Comparison of ENCODE assay signal across 8 mouse cellular contexts in the genomic region with DNA sequence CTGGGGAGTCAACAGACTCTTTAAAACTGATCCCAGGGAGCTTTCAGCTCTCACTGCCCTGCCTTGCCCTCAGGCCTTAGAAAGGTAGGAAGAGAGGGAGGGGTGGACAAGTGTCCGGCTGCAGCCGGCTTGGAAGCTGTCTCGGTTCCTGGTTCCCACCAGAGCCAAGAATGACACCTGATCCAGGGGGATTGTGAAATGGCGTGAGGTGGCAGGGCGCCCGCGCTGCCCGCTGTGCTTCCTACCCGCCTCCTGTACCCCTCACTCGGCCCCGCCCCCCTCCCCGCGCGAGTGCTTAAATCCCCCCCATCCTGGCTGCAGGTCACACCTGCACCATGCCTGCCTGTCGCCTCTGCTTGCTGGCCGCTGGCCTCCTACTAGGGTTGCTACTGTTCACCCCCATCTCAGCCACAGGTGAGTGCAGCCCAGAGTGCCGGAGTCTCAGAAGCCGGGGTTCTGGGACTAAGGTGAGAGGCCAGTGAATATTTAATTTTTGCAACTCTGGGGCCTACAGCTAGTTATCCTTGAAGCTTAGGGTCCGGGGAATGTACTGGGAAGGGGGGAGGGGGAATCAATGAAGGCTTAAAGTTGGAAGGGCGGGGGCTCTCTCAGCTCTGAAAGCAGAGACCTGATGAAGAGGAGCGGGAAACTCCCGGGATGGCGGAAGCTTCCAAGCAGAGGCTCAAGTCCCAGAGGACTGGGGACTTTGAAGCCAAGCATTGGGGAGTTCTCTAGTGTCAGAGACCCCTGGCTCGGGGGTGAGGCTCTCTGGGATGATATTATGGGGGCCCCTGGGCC. TPM values are rescaled to one million over a fixed set of nuclear protein-coding genes. Genes with fewer than 3 reads are reported as not detected.
DNase-seq lines count a peak whose midpoint lies in the region; ATAC-seq lines count a peak whose summit lies in the region.

TSS of gene Wfdc2 (plus strand) at position 23 of the 798 bp plus-strand sequence.

- no peaks in the 10 kb centered on the region for H3K9me3 ChIP-seq in forebrain, embryonic 15.5 days
- H3K9me3 ChIP-seq in midbrain, embryonic 10.5 days (replicated peaks): no peaks in the 10 kb centered on the region

- H3K4me1 ChIP-seq in forebrain, embryonic 15.5 days: peaks cover 18% of the 10 kb centered on the region
- peaks cover 25% of the 10 kb centered on the region for H3K4me1 ChIP-seq in midbrain, embryonic 10.5 days

- H3K4me3 ChIP-seq in forebrain, embryonic 15.5 days: peak within 1 kb of the TSS; percentile 50
- peak within 1 kb of the TSS; percentile 58 for H3K4me3 ChIP-seq in midbrain, embryonic 10.5 days

- ATAC-seq in forebrain, embryonic 15.5 days (replicated peaks): no peak
- no peak for ATAC-seq in CD4-positive, CD25-positive, alpha-beta regulatory T cell, adult 4 months

- peak; percentile 35 for DNase-seq in ovary, postnatal 14 days (ENCODE audit: low spot score)
- no peak for DNase-seq in ovary, adult 18-20 months (ENCODE audit: low spot score)
- peak; percentile 82 for DNase-seq in kidney, postnatal 14 days
- DNase-seq in midbrain, embryonic 10.5 days (ENCODE audit: low spot score): peak; percentile 18
- DNase-seq in right cerebral cortex, postnatal 4 days: no peak
- no peak for DNase-seq in thymus, postnatal 10 days (ENCODE audit: low spot score in 2 of 2)

- peak within 1 kb of the TSS; percentile 99 for H3K4me2 ChIP-seq in forebrain, embryonic 15.5 days (replicated peaks)

- H3K9ac ChIP-seq in forebrain, embryonic 15.5 days (replicated peaks): peak within 1 kb of the TSS; percentile 53

- H3K27ac ChIP-seq in forebrain, embryonic 15.5 days (replicated peaks): no peak within 1 kb of the TSS
- peak within 1 kb of the TSS; percentile 87 for H3K27ac ChIP-seq in midbrain, embryonic 10.5 days (replicated peaks)

- peaks cover 6% of the 10 kb centered on the region; the same call in 1 of the 2 replicates for H3K27me3 ChIP-seq in forebrain, embryonic 15.5 days
- peaks cover 29% of the 10 kb centered on the region for H3K27me3 ChIP-seq in midbrain, embryonic 10.5 days (ENCODE audit: low read depth, poor library complexity, severe bottlenecking)

- WGBS in forebrain, embryonic 15.5 days: 2% methylated on average over 24 of the region's 24 CpGs
- 2% methylated on average over 24 of the region's 24 CpGs for WGBS in midbrain, embryonic 10.5 days

- no peaks in the 10 kb centered on the region for H3K36me3 ChIP-seq in forebrain, embryonic 15.5 days
- peaks cover 8% of the 10 kb centered on the region; the same call in 1 of the 2 replicates for H3K36me3 ChIP-seq in midbrain, embryonic 10.5 days

RNA-seq across cellular contexts. Expression of gene Wfdc2, which starts in this region (rescaled TPM):
- polyA plus RNA-seq in forebrain, embryonic 15.5 days (2015; fragmentation: Nextera tagmentation; extraction: Ambion mirVana): 4.3 and 4.5 TPM in 2 replicates
- 23.1 and 28.3 TPM in 2 replicates for polyA plus RNA-seq in midbrain, embryonic 10.5 days (2016; fragmentation: Nextera tagmentation; extraction: Ambion mirVana)
- 1 to 10 TPM; 2.2 to 3.0 TPM for polyA plus RNA-seq in CD4-positive, CD25-positive, alpha-beta regulatory T cell, adult 4 months (2017; shearing (Covaris generic))

Comparison
In these comparisons a context has a peak if more than half of its experiments do, and no peak if none do; other contexts are left out.
1. DNase-seq: peak in ovary, postnatal 14 days (single experiment), kidney, postnatal 14 days (single experiment) and midbrain, embryonic 10.5 days (single experiment); none in ovary, adult 18-20 months (single experiment), right cerebral cortex, postnatal 4 days (single experiment) and thymus, postnatal 10 days (0 of 2).